Mouse (Mus musculus) ES-E14 (cell line): ENCODE results near the gene Ptx4.

Experiments
- HCFC1 ChIP-seq: IDR thresholded peaks from 2 replicates; pipeline ENCODE4 v1.6.1; 2012; ENCODE audit warnings: low read length, inconsistent platforms, borderline replicate concordance; ENCODE audit not compliant: insufficient read depth
- MAFK ChIP-seq: IDR thresholded peaks from 2 replicates; pipeline ENCODE4 v1.6.1; 2014; ENCODE audit warnings: mild to moderate bottlenecking, low read depth, low read length, inconsistent platforms; ENCODE audit not compliant: insufficient read depth
- ZC3H11A ChIP-seq: IDR thresholded peaks from 2 replicates; pipeline ENCODE4 v1.6.1; 2012; ENCODE audit warnings: low read depth, mild to moderate bottlenecking, inconsistent platforms, low read length, borderline replicate concordance

GRCm38 (mm10) chr17:25139960-25140359 is 19.4 kb downstream of the Ptx4 start:
- no peak for TF ChIP-seq MAFK
- TF ChIP-seq HCFC1: no peak
- no peak for TF ChIP-seq ZC3H11A
